Mouse (Mus musculus) cortical plate, adult 2 months (tissue): ENCODE data around the gene Fcrlb. TPM values are rescaled to one million over a fixed set of nuclear protein-coding genes. Genes with fewer than 3 reads are reported as not detected.

Experiments
- H3K27ac ChIP-seq: fragments of 200-500 bp; 2 replicates; pipeline ENCODE4 v1.5.1; 2012; ENCODE audit warnings: low read length, control low read depth, inconsistent platforms; ENCODE audit not compliant: insufficient read depth
- H3K4me1 ChIP-seq: fragments of 200-500 bp; 2 replicates; pipeline ENCODE4 v1.6.1; 2011; ENCODE audit warnings: low read length; ENCODE audit not compliant: control insufficient read depth, insufficient read depth
- H3K4me3 ChIP-seq: fragments of 200-500 bp; 2 replicates; pipeline ENCODE4 v1.5.1; 2011; ENCODE audit warnings: mild to moderate bottlenecking, low read length, control low read depth; ENCODE audit not compliant: insufficient read depth
- CTCF ChIP-seq: fragments of 200-500 bp; IDR thresholded peaks from 2 replicates; pipeline ENCODE4 v1.5.1; 2011; ENCODE audit warnings: mild to moderate bottlenecking, control low read depth, low read length; ENCODE audit not compliant: insufficient read depth; ENCODE audit errors: extremely low read depth
- POLR2A ChIP-seq: fragments of 200-500 bp; IDR thresholded peaks from 2 replicates; pipeline ENCODE4 v1.6.1; 2011; ENCODE audit warnings: mild to moderate bottlenecking, low read length, control low read depth; ENCODE audit not compliant: insufficient read depth; ENCODE audit errors: extremely low read depth
- polyA plus RNA-seq: library from polyadenylated mRNA; depleted of rRNA; stranded (reverse); fragments of >200 nt; gene quantifications from 2 replicates; pipeline ENCODE4 v1.2.3, GENCODE M21; 2012

The Fcrlb gene
- polyA plus RNA-seq, 1 experiment, result 1.0 TPM

DNA sequence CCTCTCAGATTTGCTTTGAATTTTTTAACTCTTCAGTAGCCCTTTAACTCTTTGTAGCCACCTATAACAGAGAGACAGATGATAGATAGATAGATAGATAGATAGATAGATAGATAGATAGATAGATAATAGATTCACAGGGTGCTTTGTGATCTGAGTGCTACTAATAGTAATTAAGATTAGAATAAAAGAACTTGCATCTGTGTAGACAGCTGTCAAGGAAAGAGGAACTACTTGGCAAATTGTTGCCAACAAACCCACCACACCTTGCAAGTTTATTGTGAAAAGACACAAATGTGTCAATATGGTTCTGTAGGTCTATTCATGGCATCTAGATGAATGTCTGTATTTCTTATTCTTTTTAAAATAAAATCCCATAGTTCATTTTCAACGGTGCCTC, 21.2 kb upstream of the Fcrlb start:
- H3K27ac ChIP-seq, result no peak overlapping the region
- H3K4me1 ChIP-seq, result no peaks in the 10 kb centered on the region
- TF ChIP-seq CTCF (no peak), POLR2A (no peak)
- no peak overlapping the region for H3K4me3 ChIP-seq

DNA sequence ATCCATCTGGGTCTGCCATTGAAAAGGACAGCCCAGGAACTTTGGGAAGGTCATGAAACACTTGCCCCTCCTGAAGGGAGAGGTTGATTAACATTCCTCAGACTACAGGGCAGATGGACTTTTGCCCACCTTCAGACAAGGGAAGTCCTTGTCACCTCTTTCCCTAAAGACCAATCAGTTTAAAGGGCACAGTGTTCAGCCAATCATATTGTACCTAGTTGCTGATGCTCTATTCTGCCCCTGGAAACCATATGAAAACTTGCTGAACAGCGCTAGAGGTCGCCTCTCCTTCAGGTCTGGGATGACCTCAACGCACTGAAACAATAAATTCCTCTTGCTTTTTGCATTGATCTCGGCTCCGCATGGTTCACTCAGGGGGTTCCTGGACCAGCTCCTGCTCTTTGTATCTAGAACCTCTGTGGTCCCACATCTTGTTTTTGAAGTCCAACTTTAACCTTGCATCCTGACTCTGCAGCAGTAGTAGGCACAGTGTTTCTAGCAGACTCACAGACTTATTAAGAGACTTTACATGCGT, 20.7 kb upstream of the Fcrlb start:
- no peak for TF ChIP-seq CTCF
- TF ChIP-seq POLR2A, result no peak
- H3K27ac ChIP-seq, result no peak overlapping the region
- no peaks in the 10 kb centered on the region for H3K4me1 ChIP-seq
- H3K4me3 ChIP-seq, result no peak overlapping the region

GRCm38 (mm10) chr1:170932043-170932442, 19.3 kb upstream of the Fcrlb start:
- Histone ChIP-seq H3K27ac (no peak overlapping the region), H3K4me3 (no peak overlapping the region), H3K4me1 (no peaks in the 10 kb centered on the region)
- TF ChIP-seq CTCF (no peak), POLR2A (no peak)

DNA sequence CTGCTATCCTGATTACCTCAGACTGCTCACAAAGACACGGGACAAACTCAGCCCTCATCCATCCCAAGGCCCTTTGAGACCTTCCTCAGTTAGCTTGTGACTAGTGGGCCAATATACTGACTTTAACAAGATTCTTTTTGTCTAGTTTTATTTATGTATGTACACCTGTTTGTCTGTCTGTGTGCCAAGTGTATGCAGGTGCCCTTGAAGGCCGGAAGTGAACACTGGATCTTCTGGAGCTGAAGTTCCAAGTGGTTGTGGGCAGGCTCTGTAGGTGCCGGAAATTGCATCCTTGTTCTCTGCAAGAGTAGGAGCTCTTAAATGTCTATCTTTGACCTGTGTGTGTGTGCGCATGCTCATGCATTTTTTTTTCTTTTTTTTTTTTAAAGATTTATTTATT, 16.5 kb upstream of the Fcrlb start:
- H3K27ac ChIP-seq, result no peak overlapping the region
- TF ChIP-seq POLR2A (no peak), CTCF (no peak)
- no peak overlapping the region for H3K4me3 ChIP-seq
- H3K4me1 ChIP-seq, result no peaks in the 10 kb centered on the region

DNA sequence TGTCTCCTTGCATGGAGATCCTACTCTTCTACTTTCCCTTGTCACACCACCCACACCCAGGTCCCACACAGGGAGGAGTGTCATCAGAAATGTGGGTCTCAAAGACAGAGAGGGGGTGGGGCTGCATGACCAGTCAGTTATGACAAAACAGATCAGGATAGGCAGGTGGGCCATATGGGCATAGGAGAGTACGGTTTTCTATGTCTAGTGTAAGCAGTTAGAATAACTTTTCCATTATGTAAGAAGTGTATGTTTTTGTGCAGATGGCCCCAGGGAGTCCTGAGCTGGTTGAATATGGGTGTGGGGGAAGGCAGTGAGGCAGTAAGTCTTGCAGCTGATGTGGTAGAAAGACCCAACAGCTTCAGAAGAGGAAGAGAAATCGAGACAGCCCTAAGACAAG, 15.7 kb upstream of the Fcrlb start:
- Histone ChIP-seq H3K4me1 (no peaks in the 10 kb centered on the region), H3K27ac (no peak overlapping the region), H3K4me3 (no peak overlapping the region)
- TF ChIP-seq CTCF (no peak), POLR2A (no peak)

DNA sequence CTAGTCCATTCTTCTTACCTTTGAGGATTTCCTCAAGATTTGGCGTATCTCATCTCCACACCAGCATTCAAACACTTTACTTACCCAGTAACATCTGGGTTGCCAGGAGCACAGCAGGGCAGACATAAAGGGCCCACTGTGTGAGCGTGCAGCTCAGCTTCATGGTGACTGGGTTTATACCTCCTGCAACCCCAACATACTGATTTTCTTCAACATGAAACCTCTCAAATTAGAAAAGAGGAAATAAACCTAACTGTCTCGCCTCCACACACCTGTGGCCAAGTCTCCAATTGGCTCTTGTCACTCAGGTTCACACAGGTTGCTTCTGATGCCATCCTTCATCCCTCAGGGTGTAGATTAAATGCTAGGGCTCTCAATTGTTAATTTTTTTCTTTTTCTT, 14.6 kb upstream of the Fcrlb start, which contains the start of gene Fcrla:
Fcrla (minus strand) TSS at position 206 of the 400 bp plus-strand sequence.
- Histone ChIP-seq H3K4me3 (no peak within 1 kb of the TSS), H3K4me1 (no peaks in the 10 kb centered on the region), H3K27ac (no peak within 1 kb of the TSS)
- TF ChIP-seq CTCF (no peak), POLR2A (no peak)

DNA sequence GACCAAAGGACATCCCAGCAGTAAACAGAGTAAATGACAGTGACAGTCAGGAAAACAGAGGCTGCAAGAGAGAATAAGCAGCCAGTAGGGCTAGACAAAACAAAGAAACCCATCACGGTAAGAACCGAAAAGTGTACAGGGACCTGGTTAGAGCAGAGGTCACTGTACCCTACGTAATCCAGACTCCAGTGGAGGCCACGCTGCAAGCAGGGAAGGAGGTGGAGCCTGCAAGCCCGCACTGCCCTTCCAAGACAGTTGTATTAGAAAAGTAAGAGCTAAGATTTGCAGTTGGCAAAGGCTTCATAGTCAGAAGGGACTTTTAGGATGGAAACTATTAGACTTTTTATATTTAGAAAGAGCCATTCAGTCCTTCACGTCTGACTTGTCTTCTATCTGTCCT, 14.2 kb upstream of the Fcrlb start:
- TF ChIP-seq POLR2A, result no peak
- no peak overlapping the region for H3K27ac ChIP-seq
- H3K4me1 ChIP-seq, result no peaks in the 10 kb centered on the region

DNA sequence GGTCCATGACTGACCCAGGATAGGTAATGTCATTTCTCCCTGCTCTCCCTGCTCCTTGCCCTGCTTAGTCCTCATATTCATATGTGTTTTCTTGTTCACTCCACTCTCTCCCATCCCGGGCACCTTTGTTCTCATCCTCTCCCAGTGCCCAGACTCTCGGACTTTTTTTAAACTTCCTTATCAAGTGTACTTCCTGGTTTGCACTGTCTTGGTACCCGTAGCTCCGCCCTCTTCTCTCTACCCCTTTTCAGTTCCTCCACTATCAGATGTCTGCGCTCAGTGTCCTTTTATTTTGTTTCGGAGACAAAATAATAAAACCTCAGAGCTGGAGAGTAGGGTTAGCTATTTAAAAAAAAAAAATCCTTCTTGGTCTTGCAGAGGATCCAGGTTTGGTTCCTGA, 11.7 kb upstream of the Fcrlb start:
- no peak overlapping the region for H3K4me3 ChIP-seq
- H3K27ac ChIP-seq, result no peak overlapping the region
- H3K4me1 ChIP-seq, result no peaks in the 10 kb centered on the region
- no peak for TF ChIP-seq CTCF
- TF ChIP-seq POLR2A, result no peak

More for the DNA sequence above, 14.2 kb upstream of the Fcrlb start:
- no peak overlapping the region for H3K4me3 ChIP-seq

DNA sequence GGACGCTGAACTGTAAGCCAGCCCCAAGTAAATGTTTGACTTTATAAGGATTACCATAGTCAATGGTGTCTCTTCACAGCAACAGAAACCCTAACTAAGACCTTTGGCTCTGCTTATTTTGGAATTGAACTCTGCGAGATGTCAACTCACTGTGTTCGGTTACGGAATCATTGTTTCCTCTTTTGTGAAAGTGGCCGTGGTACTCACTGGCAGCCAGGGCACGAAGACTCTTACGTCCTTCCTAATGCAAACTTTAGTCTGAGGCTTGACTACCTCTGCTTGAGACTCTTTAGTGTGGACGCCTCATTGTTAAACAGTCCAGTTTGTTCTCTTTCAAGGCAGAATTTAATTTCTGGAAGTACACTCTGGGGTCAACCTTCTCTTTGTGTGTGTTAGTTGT, 6.6 kb upstream of the Fcrlb start:
- Histone ChIP-seq H3K27ac (no peak overlapping the region), H3K4me3 (no peak overlapping the region), H3K4me1 (no peaks in the 10 kb centered on the region)
- TF ChIP-seq POLR2A, result no peak
- TF ChIP-seq CTCF, result no peak

DNA sequence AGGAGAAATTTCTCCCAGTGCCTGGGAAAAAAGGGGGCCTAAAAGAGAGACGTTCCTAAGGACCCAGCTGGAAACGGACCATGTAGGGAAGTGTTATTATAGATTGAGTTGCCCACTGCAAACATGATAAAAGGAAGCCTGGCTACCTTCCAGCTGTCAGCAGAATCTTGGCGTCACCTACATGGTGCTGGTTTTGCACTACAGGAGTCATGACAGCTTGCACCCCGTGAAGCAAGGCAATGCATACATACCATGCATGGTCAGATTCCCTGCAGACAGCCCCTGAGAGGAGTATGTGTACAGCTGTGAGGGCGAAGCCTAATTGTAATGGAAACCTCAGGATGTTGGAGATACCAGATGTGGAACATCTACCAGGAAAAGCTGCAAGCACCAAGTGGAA, 2.9 kb upstream of the Fcrlb start:
- TF ChIP-seq POLR2A (no peak), CTCF (no peak)
- H3K27ac ChIP-seq, result no peak overlapping the region
- no peaks in the 10 kb centered on the region for H3K4me1 ChIP-seq
- no peak overlapping the region for H3K4me3 ChIP-seq

GRCm38 (mm10) chr1:170911907-170912660, 657 bp downstream of the Fcrlb start:
- Histone ChIP-seq H3K27ac (no peak overlapping the region), H3K4me1 (no peaks in the 10 kb centered on the region), H3K4me3 (no peak overlapping the region)
- TF ChIP-seq POLR2A (no peak), CTCF (no peak)
